In genomic region chr5:113139064-113139726, GRCm38 (mm10) we compare ENCODE assay signal across 8 mouse cellular contexts. TPM values are rescaled to one million over a fixed set of nuclear protein-coding genes. Genes with fewer than 3 reads are reported as not detected.
DNase-seq lines count a peak whose midpoint lies in the region; ATAC-seq and TF ChIP-seq lines count a peak whose summit lies in the region.

No protein-coding gene starts in this region.

- peak; percentile 38; the same call in 1 of the 2 replicates for TF ChIP-seq POLR2A in liver, adult 2 months (IDR thresholded peaks at IDR 0.05; ENCODE audit: extremely low read depth, insufficient read depth, low read length)

- WGBS in liver, adult 2 months: 15% methylated on average over 7 of the region's 7 CpGs
- 70% methylated on average over 7 of the region's 7 CpGs for WGBS in forebrain, embryonic 11.5 days
- 71% methylated on average over 7 of the region's 7 CpGs for WGBS in limb, embryonic 10.5 days
- 68% methylated on average over 7 of the region's 7 CpGs for WGBS in neural tube, embryonic 14.5 days

- TF ChIP-seq CTCF in liver, adult 2 months (IDR thresholded peaks at IDR 0.05; ENCODE audit: low read depth, low read length): no peak

- H3K4me2 ChIP-seq in forebrain, embryonic 11.5 days (ENCODE audit: low read depth, low read length, severe bottlenecking): peak overlapping the region; percentile 87
- peak overlapping the region; percentile 91 for H3K4me2 ChIP-seq in neural tube, embryonic 14.5 days (ENCODE audit: low read depth, low read length)

- no peaks in the 10 kb centered on the region for H3K27me3 ChIP-seq in liver, adult 2 months (ENCODE audit: control insufficient read depth, insufficient read depth, low read length)
- peaks cover 11% of the 10 kb centered on the region for H3K27me3 ChIP-seq in forebrain, embryonic 11.5 days (ENCODE audit: control insufficient read depth, insufficient read depth, low read length)
- peaks cover 55% of the 10 kb centered on the region for H3K27me3 ChIP-seq in limb, embryonic 10.5 days (ENCODE audit: low read depth, poor library complexity, severe bottlenecking)
- peaks cover 8% of the 10 kb centered on the region; the same call in 1 of the 2 replicates for H3K27me3 ChIP-seq in neural tube, embryonic 14.5 days (ENCODE audit: control insufficient read depth, insufficient read depth, low read length)

- peaks cover 36% of the 10 kb centered on the region for H3K4me1 ChIP-seq in liver, adult 2 months (ENCODE audit: control insufficient read depth, insufficient read depth, low read length)
- H3K4me1 ChIP-seq in forebrain, embryonic 11.5 days (replicated peaks; ENCODE audit: control insufficient read depth, insufficient read depth, low read length): peaks cover 16% of the 10 kb centered on the region
- H3K4me1 ChIP-seq in limb, embryonic 10.5 days: peaks cover 43% of the 10 kb centered on the region
- peaks cover 15% of the 10 kb centered on the region for H3K4me1 ChIP-seq in neural tube, embryonic 14.5 days (ENCODE audit: control insufficient read depth, insufficient read depth, low read length)

- H3K4me3 ChIP-seq in liver, adult 2 months (ENCODE audit: insufficient read depth, low read depth, low read length): peak overlapping the region; percentile 93
- peak overlapping the region; percentile 35 for H3K4me3 ChIP-seq in forebrain, embryonic 11.5 days (ENCODE audit: low read depth, low read length)
- H3K4me3 ChIP-seq in limb, embryonic 10.5 days: peak overlapping the region; percentile 57
- H3K4me3 ChIP-seq in neural tube, embryonic 14.5 days (ENCODE audit: low read depth, low read length): peak overlapping the region; percentile 40

- peaks cover 42% of the 10 kb centered on the region for H3K79me2 ChIP-seq in liver, adult 2 months (ENCODE audit: control insufficient read depth, insufficient read depth, low read length)

- DNase-seq in liver, adult 2 months (ENCODE audit: extremely low read depth, low read depth, low spot score): peak; percentile 97
- no peak for DNase-seq in liver
- DNase-seq in forebrain, embryonic 11.5 days (ENCODE audit: low spot score): no peak
- no peak for DNase-seq in limb, embryonic 10.5 days (ENCODE audit: low spot score)
- no peak for DNase-seq in gastrocnemius, postnatal 25 days

- H3K9ac ChIP-seq in liver, adult 2 months (ENCODE audit: low read depth, low read length): peak overlapping the region; percentile 95
- peak overlapping the region; percentile 56 for H3K9ac ChIP-seq in forebrain, embryonic 11.5 days (ENCODE audit: low read length)
- H3K9ac ChIP-seq in neural tube, embryonic 14.5 days (replicated peaks; ENCODE audit: low read depth, low read length): peak overlapping the region; percentile 75

- peak overlapping the region; percentile 97 for H3K27ac ChIP-seq in liver, adult 2 months (replicated peaks; ENCODE audit: insufficient read depth, low read depth, low read length)
- no peak overlapping the region for H3K27ac ChIP-seq in forebrain, embryonic 11.5 days (ENCODE audit: low read depth, low read length)
- no peak overlapping the region for H3K27ac ChIP-seq in limb, embryonic 10.5 days
- peak overlapping the region; percentile 16; the same call in 1 of the 2 replicates for H3K27ac ChIP-seq in neural tube, embryonic 14.5 days (ENCODE audit: low read depth, low read length)

- no peaks in the 10 kb centered on the region for H3K36me3 ChIP-seq in liver, adult 2 months (ENCODE audit: control insufficient read depth, insufficient read depth, low read length)
- no peaks in the 10 kb centered on the region for H3K36me3 ChIP-seq in forebrain, embryonic 11.5 days (ENCODE audit: control insufficient read depth, insufficient read depth, low read length)
- no peaks in the 10 kb centered on the region for H3K36me3 ChIP-seq in limb, embryonic 10.5 days
- H3K36me3 ChIP-seq in neural tube, embryonic 14.5 days (ENCODE audit: control insufficient read depth, insufficient read depth, low read length): no peaks in the 10 kb centered on the region

- ATAC-seq in forebrain, embryonic 11.5 days (replicated peaks; ENCODE audit: low FRiP score): peak; percentile 22; the same call in 1 of the 2 replicates
- ATAC-seq in neural tube, embryonic 14.5 days (ENCODE audit: low read depth): peak; percentile 35; the same call in 1 of the 2 replicates
- no peak for ATAC-seq in activated CD4-positive, CD25-positive, alpha-beta regulatory T cell, adult 4 months
- no peak for ATAC-seq in inflammation-experienced regulatory T-cells, adult 6 months

- H3K9me3 ChIP-seq in forebrain, embryonic 11.5 days (ENCODE audit: control insufficient read depth, low read length): no peaks in the 10 kb centered on the region
- H3K9me3 ChIP-seq in limb, embryonic 10.5 days (replicated peaks): no peaks in the 10 kb centered on the region
- no peaks in the 10 kb centered on the region for H3K9me3 ChIP-seq in neural tube, embryonic 14.5 days (ENCODE audit: control insufficient read depth, low read length)

RNA-seq across cellular contexts. Expression of gene Crybb3, which starts 57.8 kb away (rescaled TPM):
- total RNA-seq in liver, adult 2 months (2014; rRNA removed): 0.27 and 2.3 TPM in 2 replicates
- 2.4 and 4.3 TPM in 2 replicates for polyA plus RNA-seq in liver, adult 2 months (2012; rRNA removed)
- 0.76 TPM in 2 replicates for polyA plus RNA-seq in forebrain, embryonic 11.5 days (2014; fragmentation: Nextera tagmentation; extraction: Ambion mirVana)
- 0.33 and 0.59 TPM in 2 replicates for polyA plus RNA-seq in limb, embryonic 10.5 days (2016; fragmentation: Nextera tagmentation; extraction: Ambion mirVana)
- 0.82 and 0.91 TPM in 2 replicates for polyA plus RNA-seq in neural tube, embryonic 14.5 days (2014; fragmentation: Nextera tagmentation; extraction: Ambion mirVana)
- not detected for polyA plus RNA-seq in activated CD4-positive, CD25-positive, alpha-beta regulatory T cell, adult 4 months (2017; shearing (Covaris generic))
- 1 to 10 TPM in 1 of 3 experiments, not detected in 2; 1.3 TPM for polyA plus RNA-seq in inflammation-experienced regulatory T-cells, adult 6 months (2017; shearing (Covaris generic))
- total RNA-seq in gastrocnemius, postnatal 25 days (2021): 1 to 10 TPM in 1 of 2 experiments, under 1 TPM in 1; 0.62 to 1.5 TPM

Comparison
In these comparisons a context has a peak if more than half of its experiments do, and no peak if none do; other contexts are left out.
1. H3K27ac ChIP-seq: peak in liver, adult 2 months (single experiment) and neural tube, embryonic 14.5 days (single experiment); none in forebrain, embryonic 11.5 days (single experiment) and limb, embryonic 10.5 days (single experiment).
2. H3K4me3 ChIP-seq: peak in every context shown above with its lines; median percentile 93 in liver, adult 2 months; 57 in limb, embryonic 10.5 days; 40 in neural tube, embryonic 14.5 days; 35 in forebrain, embryonic 11.5 days.
3. ATAC-seq: peak in forebrain, embryonic 11.5 days (single experiment) and neural tube, embryonic 14.5 days (single experiment); none in activated CD4-positive, CD25-positive, alpha-beta regulatory T cell, adult 4 months (single experiment) and inflammation-experienced regulatory T-cells, adult 6 months (single experiment).
4. Peak in every context shown above with its lines, with median percentiles within 50 percentile points of each other: H3K9ac ChIP-seq.